Mouse (Mus musculus): ENCODE results near the gene Galnt5. TPM values are rescaled to one million over a fixed set of nuclear protein-coding genes. Genes with fewer than 3 reads are reported as not detected.

Gene Galnt5
- total RNA-seq, 2 experiments from 2014 or later = 0.38 to 2.0 TPM

GRCm38 (mm10) chr2:58052821-58053581 lies 55.3 kb downstream of the Galnt5 start, which contains the start of gene Ermn:
Gene Ermn (minus strand): TSS chr2:58052864.
- H3K4me3 ChIP-seq = no peak within 1 kb of the TSS
- no peak for DNase-seq
- no peak for TF ChIP-seq CTCF (IDR thresholded peaks at IDR 0.05)
- no peak within 1 kb of the TSS for H3K27ac ChIP-seq
- intact Hi-C loops (cut with DNase I) = no loop called here

GRCm38 (mm10) chr2:58055383-58055782 lies 57.7 kb downstream of the Galnt5 start:
- TF ChIP-seq CTCF (IDR thresholded peaks at IDR 0.05) = peak; percentile 82
- Histone ChIP-seq H3K27ac (no peak overlapping the region), H3K4me3 (no peak overlapping the region)
- DNase-seq = peak; percentile 36
- intact Hi-C loops (cut with DNase I) = loop anchor here (5.0 kb wide), 2 partner anchors 402 to 612 kb away; no protein-coding TSS in a partner anchor

GRCm38 (mm10) chr2:58079849-58080248 lies 82.2 kb downstream of the Galnt5 start:
- intact Hi-C loops (cut with DNase I) = no loop called here
- no peak for TF ChIP-seq CTCF (IDR thresholded peaks at IDR 0.05)
- no peak overlapping the region for H3K27ac ChIP-seq
- no peak for DNase-seq
- no peak overlapping the region for H3K4me3 ChIP-seq

GRCm38 (mm10) chr2:58086420-58086819 lies 88.7 kb downstream of the Galnt5 start:
- DNase-seq = no peak
- Histone ChIP-seq H3K27ac (no peak overlapping the region), H3K4me3 (no peak overlapping the region)
- TF ChIP-seq CTCF (IDR thresholded peaks at IDR 0.05) = no peak
- intact Hi-C loops (cut with DNase I) = no loop called here

GRCm38 (mm10) chr2:58094818-58095217 lies 97.1 kb downstream of the Galnt5 start:
- Histone ChIP-seq H3K27ac (no peak overlapping the region), H3K4me3 (no peak overlapping the region)
- intact Hi-C loops (cut with DNase I) = no loop called here
- no peak for TF ChIP-seq CTCF (IDR thresholded peaks at IDR 0.05)
- DNase-seq = no peak

Other genes with a start within 250 kb of the Galnt5 start
- gene Ermn, start 55.0 kb downstream of the Galnt5 start, total RNA-seq (2021) = not detected
- gene Cytip, start 197.6 kb downstream of the Galnt5 start, total RNA-seq (2021) = under 1 TPM; 0.28 to 0.42 TPM

All from gastrocnemius, adult 2 months (tissue).